Mouse (Mus musculus) MEL (cell line): ENCODE measurements around the gene Rora. TPM values are rescaled to one million over a fixed set of nuclear protein-coding genes. Genes with fewer than 3 reads are reported as not detected.

Source experiments
- DNase-seq: peaks from one replicate; pipeline ENCODE4 v3.0.0; 2011; ENCODE audit warnings: low read depth, low spot score
- H3K27ac ChIP-seq: 2 replicates; pipeline ENCODE4 v1.5.1; 2012; ENCODE audit warnings: low read depth, mild to moderate bottlenecking, control low read depth, low read length, moderate library complexity; ENCODE audit not compliant: control insufficient read depth
- H3K27me3 ChIP-seq, 2 experiments: fragments of 150-350 bp in 1 of 2; sonication (generic) in 1 of 2; 2 replicates each; pipeline ENCODE4 v1.6.1; 2012; ENCODE audit warnings: low read length in 2 of 2, mild to moderate bottlenecking in 2 of 2, improper control_type of control experiment in 1 of 2, moderate library complexity in 1 of 2; ENCODE audit not compliant: insufficient read depth in 2 of 2, control insufficient read depth in 1 of 2
- H3K36me3 ChIP-seq, 2 experiments: 2 replicates each; pipeline ENCODE4 v1.6.1; 2012 to 2014; ENCODE audit warnings: low read length in 2 of 2, improper control_type of control experiment in 1 of 2, inconsistent platforms in 1 of 2, mild to moderate bottlenecking in 1 of 2; ENCODE audit not compliant: insufficient read depth in 2 of 2, control insufficient read depth in 1 of 2
- H3K4me1 ChIP-seq, 2 experiments: fragments of 150-350 bp in 1 of 2; sonication (generic) in 1 of 2; 2 replicates each; pipeline ENCODE4 v1.6.1; 2012; ENCODE audit warnings: low read length in 2 of 2, improper control_type of control experiment in 1 of 2, mild to moderate bottlenecking in 1 of 2; ENCODE audit not compliant: insufficient read depth in 2 of 2, control insufficient read depth in 1 of 2
- H3K4me3 ChIP-seq, 2 experiments: fragments of 150-350 bp in 1 of 2; sonication (generic) in 1 of 2; 2 replicates each; pipeline ENCODE4 v1.5.1; 2012; ENCODE audit warnings: low read depth in 2 of 2, low read length in 2 of 2, mild to moderate bottlenecking in 2 of 2, moderate library complexity in 2 of 2, control low read depth in 1 of 2, improper control_type of control experiment in 1 of 2; ENCODE audit not compliant: control insufficient read depth in 1 of 2, insufficient read depth in 1 of 2
- H3K79me2 ChIP-seq: 2 replicates; pipeline ENCODE4 v1.6.1; 2012; ENCODE audit warnings: mild to moderate bottlenecking, low read length, moderate library complexity; ENCODE audit not compliant: control insufficient read depth, poor library complexity, insufficient read depth
- H3K9ac ChIP-seq: 2 replicates; pipeline ENCODE4 v1.6.1; 2012; ENCODE audit warnings: low read depth, mild to moderate bottlenecking, control low read depth, low read length, moderate library complexity; ENCODE audit not compliant: control insufficient read depth, poor library complexity, severe bottlenecking
- H3K9me3 ChIP-seq: fragments of 150-350 bp; sonication (generic); replicated peaks from 2 replicates; pipeline ENCODE4 v1.6.1; 2012; ENCODE audit warnings: mild to moderate bottlenecking, low read length, improper control_type of control experiment, moderate library complexity; ENCODE audit not compliant: insufficient read depth
- BHLHE40 ChIP-seq: IDR thresholded peaks from 2 replicates; pipeline ENCODE4 v1.6.1; 2012; ENCODE audit warnings: low read depth, mild to moderate bottlenecking, inconsistent platforms, low read length, improper control_type of control experiment, borderline replicate concordance
- E2F4 ChIP-seq: IDR thresholded peaks from 2 replicates; pipeline ENCODE4 v1.6.1; 2011; ENCODE audit warnings: low read depth, low read length, improper control_type of control experiment, borderline replicate concordance
- EP300 ChIP-seq, 2 experiments: IDR thresholded peaks; 2 replicates each; pipeline ENCODE4 v1.6.1; 2011; ENCODE audit warnings: improper control_type of control experiment in 2 of 2, low read length in 2 of 2, low read depth in 1 of 2, mild to moderate bottlenecking in 1 of 2
- GATA1 ChIP-seq: IDR thresholded peaks from 2 replicates; pipeline ENCODE4 v1.6.1; 2011; ENCODE audit warnings: low read depth, low read length, improper control_type of control experiment
- JUND ChIP-seq: IDR thresholded peaks from 2 replicates; pipeline ENCODE4 v1.6.1; 2011; ENCODE audit warnings: low read depth, mild to moderate bottlenecking, improper control_type of control experiment, low read length
- MEF2A ChIP-seq: IDR thresholded peaks from 2 replicates; pipeline ENCODE4 v1.6.1; 2014; ENCODE audit warnings: low read depth, mild to moderate bottlenecking, inconsistent platforms, low read length, improper control_type of control experiment; ENCODE audit not compliant: poor library complexity, insufficient replicate concordance, severe bottlenecking; ENCODE audit errors: extremely low read depth
- MYB ChIP-seq: IDR thresholded peaks from 2 replicates; pipeline ENCODE4 v1.6.1; 2011; ENCODE audit warnings: mild to moderate bottlenecking, low read depth, low read length, improper control_type of control experiment
- MYC ChIP-seq: IDR thresholded peaks from 2 replicates; pipeline ENCODE4 v1.6.1; 2011; ENCODE audit warnings: low read depth, mild to moderate bottlenecking, low read length, improper control_type of control experiment, moderate library complexity
- NELFE ChIP-seq: IDR thresholded peaks from 2 replicates; pipeline ENCODE4 v1.6.1; 2011; ENCODE audit warnings: low read depth, low read length, improper control_type of control experiment
- NRF1 ChIP-seq: IDR thresholded peaks from 2 replicates; pipeline ENCODE4 v1.6.1; 2014; ENCODE audit warnings: low read depth, mild to moderate bottlenecking, inconsistent platforms, low read length, improper control_type of control experiment, moderate library complexity; ENCODE audit not compliant: poor library complexity, insufficient read depth, severe bottlenecking
- RAD21 ChIP-seq: IDR thresholded peaks from 2 replicates; pipeline ENCODE4 v1.6.1; 2011; ENCODE audit warnings: mild to moderate bottlenecking, low read depth, low read length, improper control_type of control experiment
- RCOR1 ChIP-seq: IDR thresholded peaks from 2 replicates; pipeline ENCODE4 v1.6.1; 2012; ENCODE audit warnings: low read depth, mild to moderate bottlenecking, inconsistent platforms, low read length, improper control_type of control experiment
- TBP ChIP-seq: IDR thresholded peaks from 2 replicates; pipeline ENCODE4 v1.8.0; 2011; ENCODE audit warnings: low read depth, low read length, improper control_type of control experiment
- USF1 ChIP-seq: IDR thresholded peaks from 2 replicates; pipeline ENCODE4 v1.6.1; 2014; ENCODE audit warnings: low read depth, mild to moderate bottlenecking, inconsistent platforms, low read length, improper control_type of control experiment, moderate library complexity
- USF2 ChIP-seq, 2 experiments: IDR thresholded peaks; 2 replicates each; pipeline ENCODE4 v1.6.1; 2011 to 2012; ENCODE audit warnings: improper control_type of control experiment in 2 of 2, low read length in 2 of 2, borderline replicate concordance in 1 of 2, inconsistent platforms in 1 of 2, low read depth in 1 of 2, mild to moderate bottlenecking in 1 of 2; ENCODE audit not compliant: insufficient read depth in 1 of 2
- ZKSCAN1 ChIP-seq: IDR thresholded peaks from 2 replicates; pipeline ENCODE4 v1.6.1; 2012; ENCODE audit warnings: low read depth, mild to moderate bottlenecking, inconsistent platforms, low read length, improper control_type of control experiment, moderate library complexity
- ZNF384 ChIP-seq: IDR thresholded peaks from 2 replicates; pipeline ENCODE4 v1.6.1; 2012; ENCODE audit warnings: low read depth, mild to moderate bottlenecking, inconsistent platforms, low read length, improper control_type of control experiment
- polyA plus RNA-seq, 2 experiments: library from polyadenylated mRNA; stranded (reverse) in 1 of 2; unstranded in 1 of 2; fragments of >175 nt in 1 of 2; fragments of >200 nt in 1 of 2; gene quantifications; 2 replicates each; pipeline versions ENCODE4 v1.2.1 to v1.2.4; 2012; ENCODE audit warnings: low replicate concordance in 2 of 2, low read depth in 1 of 2; ENCODE audit not compliant: insufficient read length in 2 of 2, insufficient read depth in 1 of 2, missing spikeins in 1 of 2
- total RNA-seq: library from RNA; depleted of rRNA; stranded (reverse); fragments of 300-350 nt; gene quantifications from 2 replicates; pipeline ENCODE4 v1.2.3, GENCODE M21; 2012

Rora gene
- total and polyA plus RNA-seq, 3 experiments = not detected

GRCm38 (mm10) chr9:68850321-68850720 lies 196.7 kb downstream of the Rora start:
- no peak for TF ChIP-seq USF1
- TF ChIP-seq GATA1 = no peak
- no peak for TF ChIP-seq EP300 (IDR thresholded peaks at IDR 0.05; ENCODE audit: low read depth in 1 of 2, low read length in 2 of 2)
- TF ChIP-seq NELFE = no peak
- TF ChIP-seq ZKSCAN1 = no peak
- no peak for TF ChIP-seq NRF1
- no peak for TF ChIP-seq TBP
- H3K36me3 ChIP-seq = no peaks in the 10 kb centered on the region
- no peaks in the 10 kb centered on the region for H3K79me2 ChIP-seq
- H3K9me3 ChIP-seq = no peaks in the 10 kb centered on the region
- no peaks in the 10 kb centered on the region for H3K4me1 ChIP-seq
- H3K4me3 ChIP-seq = no peak overlapping the region
- no peak overlapping the region for H3K9ac ChIP-seq
- H3K27ac ChIP-seq = no peak overlapping the region
- no peaks in the 10 kb centered on the region for H3K27me3 ChIP-seq
- no peak for DNase-seq

- H3K79me2 ChIP-seq = no peaks in the 10 kb centered on the region
- no peaks in the 10 kb centered on the region for H3K4me1 ChIP-seq
- no peaks in the 10 kb centered on the region for H3K36me3 ChIP-seq
- H3K27ac ChIP-seq = no peak overlapping the region
- H3K4me3 ChIP-seq = no peak overlapping the region
- no peaks in the 10 kb centered on the region for H3K9me3 ChIP-seq
- no peaks in the 10 kb centered on the region for H3K27me3 ChIP-seq
- no peak overlapping the region for H3K9ac ChIP-seq
- DNase-seq = no peak
- TF ChIP-seq ZNF384 = no peak
- TF ChIP-seq E2F4 = no peak
- no peak for TF ChIP-seq JUND
- no peak for TF ChIP-seq TBP
- no peak for TF ChIP-seq NELFE
- no peak for TF ChIP-seq USF2 (IDR thresholded peaks at IDR 0.05; ENCODE audit: borderline replicate concordance in 1 of 2, insufficient read depth in 1 of 2, low read depth in 1 of 2, low read length in 2 of 2)
- no peak for TF ChIP-seq ZKSCAN1
- TF ChIP-seq USF1 = no peak
- TF ChIP-seq MYB = no peak
- TF ChIP-seq RCOR1 = no peak
- no peak for TF ChIP-seq MYC
- TF ChIP-seq BHLHE40 = no peak
- TF ChIP-seq RAD21 = no peak
- no peak for TF ChIP-seq MEF2A
- no peak for TF ChIP-seq NRF1
Measured at GRCm38 (mm10) chr9:68852201-68852600, 198.6 kb downstream of the Rora start.
